Mouse (Mus musculus): ENCODE results near the gene Ephb4. TPM values are rescaled to one million over a fixed set of nuclear protein-coding genes. Genes with fewer than 3 reads are reported as not detected.

Ephb4 gene
- 109 TPM for polyA plus RNA-seq (2021)

DNA sequence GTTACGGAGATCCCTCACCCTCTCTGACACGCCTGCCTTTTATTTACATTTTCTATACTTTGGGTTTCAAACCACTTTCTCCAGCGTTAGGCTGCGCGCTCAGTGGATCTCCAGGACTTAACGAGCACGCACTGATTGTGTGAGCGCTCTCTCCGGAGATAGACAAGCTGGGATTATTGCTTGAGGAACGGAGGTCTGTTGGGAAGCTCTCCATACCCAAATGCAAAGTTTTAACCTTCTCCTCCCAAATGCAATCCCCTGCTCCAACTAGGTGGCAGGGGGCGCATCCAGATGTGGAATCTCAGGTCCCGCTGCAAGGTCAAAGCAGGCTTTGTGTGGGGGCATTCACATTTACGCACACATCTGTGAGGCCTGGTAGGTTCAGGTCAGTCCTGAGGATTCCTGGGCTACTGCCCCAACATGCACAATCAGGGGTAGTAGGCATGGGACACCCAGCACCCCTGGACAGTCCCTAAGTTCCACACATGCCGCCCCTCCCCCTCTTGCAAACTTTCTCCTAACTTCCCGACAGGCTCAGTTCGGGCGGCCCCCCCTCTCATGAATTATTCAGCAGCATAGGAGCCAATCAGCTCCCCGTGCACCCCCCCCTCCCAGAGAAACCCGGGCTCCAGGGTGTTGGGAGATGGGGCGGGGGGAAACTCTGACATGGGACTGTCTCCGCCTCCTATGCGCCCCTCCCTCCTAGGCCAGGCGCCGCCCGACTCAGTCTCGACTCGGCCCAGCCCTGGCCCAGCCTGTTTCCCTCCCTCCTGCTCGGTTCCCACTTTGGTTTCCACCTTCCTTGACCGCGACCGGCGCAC, at the start of gene Ephb4:
TSS of gene Ephb4 (plus strand) at position 726 of the 821 bp plus-strand sequence.
- CTCF ChIA-PET: interaction anchor here (0.6 to 1.2 kb wide), 2 partner anchors 10 to 16 kb away, joined by 3 read pairs; partner anchors contain the start of gene Slc12a9
- no peak for TF ChIP-seq CTCF (IDR thresholded peaks at IDR 0.05)

GRCm38 (mm10) chr5:137301253-137301652, 48.7 kb upstream of the Ephb4 start:
- in situ Hi-C loops (cut with MboI; ENCODE audit: low pct_unique_long_range_greater_than_20kb): no loop called here
- ChIA-PET POLR2A (no interaction called here), CTCF (no interaction called here)
- ATAC-seq (no peak), DNase-seq (ENCODE audit: low read depth, low spot score) (no peak)
- TF ChIP-seq CTCF (IDR thresholded peaks at IDR 0.05): no peak
- no peaks in the 10 kb centered on the region for H3K27me3 ChIP-seq

More for the DNA sequence above, at the start of gene Ephb4:
- DNase-seq (ENCODE audit: low read depth, low spot score): peak; percentile 73
- in situ Hi-C loops (cut with MboI; ENCODE audit: low pct_unique_long_range_greater_than_20kb): no loop called here
- POLR2A ChIA-PET: interaction anchor here (1.7 to 1.8 kb wide), 2 partner anchors 15 to 25 kb away, joined by 4 to 5 read pairs; partner anchors contain the start of gene Slc12a9
- ATAC-seq: peak; percentile 89
- H3K27me3 ChIP-seq: no peaks in the 10 kb centered on the region

- DNase-seq (ENCODE audit: low read depth, low spot score): no peak
- in situ Hi-C loops (cut with MboI; ENCODE audit: low pct_unique_long_range_greater_than_20kb): no loop called here
- CTCF ChIA-PET: interaction anchor here (0.7 kb wide), 1 partner anchor 223 kb away, joined by 4 read pairs; no protein-coding TSS in a partner anchor
- no peak for TF ChIP-seq CTCF (IDR thresholded peaks at IDR 0.05)
- POLR2A ChIA-PET: interaction anchor here (1.7 to 5.3 kb wide), 2 partner anchors 9 to 10 kb away, joined by 5 to 34 read pairs; partner anchors contain the start of genes Trip6 and Ufsp1
- ATAC-seq: no peak
- no peaks in the 10 kb centered on the region for H3K27me3 ChIP-seq
These were observed 46.3 kb upstream of the Ephb4 start for GRCm38 (mm10) chr5:137303609-137304008.

- ATAC-seq: no peak
- ChIA-PET CTCF (interaction anchor here (1.9 kb wide), 1 partner anchor 9 kb away, joined by 7 read pairs; no protein-coding TSS in a partner anchor), POLR2A (interaction anchor here (1.7 to 5.3 kb wide), 3 partner anchors 10 to 29 kb away, joined by 5 to 34 read pairs (median 6); partner anchors contain the start of genes Slc12a9, Trip6 and Ufsp1)
- in situ Hi-C loops (cut with MboI; ENCODE audit: low pct_unique_long_range_greater_than_20kb): no loop called here
- no peak for DNase-seq (ENCODE audit: low read depth, low spot score)
- no peaks in the 10 kb centered on the region for H3K27me3 ChIP-seq
- no peak for TF ChIP-seq CTCF (IDR thresholded peaks at IDR 0.05)
These were observed 45.7 kb upstream of the Ephb4 start for GRCm38 (mm10) chr5:137304165-137304564.

DNA sequence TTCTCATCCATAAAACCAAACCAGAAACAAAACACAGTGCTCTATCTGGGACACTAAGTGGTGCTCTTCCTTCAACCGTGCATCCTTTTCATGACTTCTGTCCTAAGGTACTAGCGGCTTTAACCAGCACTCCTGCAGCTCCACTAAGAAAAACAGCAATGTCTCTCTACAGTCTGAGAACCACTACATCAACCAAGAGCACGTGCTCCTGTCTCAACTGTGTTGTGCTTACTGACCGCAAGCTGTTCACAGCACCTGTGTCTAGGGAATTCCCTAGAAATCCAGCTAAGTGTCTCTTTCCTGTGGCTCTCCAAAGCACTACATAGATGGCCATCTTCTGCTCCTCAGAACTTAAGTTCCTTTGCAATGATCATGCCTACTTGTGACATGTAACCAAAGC, 45.1 kb upstream of the Ephb4 start:
- no peaks in the 10 kb centered on the region for H3K27me3 ChIP-seq
- no peak for TF ChIP-seq CTCF (IDR thresholded peaks at IDR 0.05)
- ATAC-seq (no peak), DNase-seq (ENCODE audit: low read depth, low spot score) (no peak)
- POLR2A ChIA-PET: interaction anchor here (1.7 to 5.3 kb wide), 3 partner anchors 9 to 28 kb away, joined by 5 to 34 read pairs (median 6); partner anchors contain the start of genes Slc12a9, Trip6 and Ufsp1
- CTCF ChIA-PET: interaction anchor here (1.9 kb wide), 1 partner anchor 9 kb away, joined by 7 read pairs; no protein-coding TSS in a partner anchor
- in situ Hi-C loops (cut with MboI; ENCODE audit: low pct_unique_long_range_greater_than_20kb): no loop called here

- DNase-seq (ENCODE audit: low read depth, low spot score) (no peak), ATAC-seq (no peak)
- no peak for TF ChIP-seq CTCF (IDR thresholded peaks at IDR 0.05)
- in situ Hi-C loops (cut with MboI; ENCODE audit: low pct_unique_long_range_greater_than_20kb): no loop called here
- ChIA-PET CTCF (interaction anchor here (1.9 kb wide), 1 partner anchor 10 kb away, joined by 7 read pairs; no protein-coding TSS in a partner anchor), POLR2A (interaction anchor here (0.8 to 5.3 kb wide), 4 partner anchors 8 to 198 kb away, joined by 3 to 34 read pairs (median 5); partner anchors contain the start of genes Slc12a9 and Ufsp1)
- no peaks in the 10 kb centered on the region for H3K27me3 ChIP-seq
These were observed 44.1 kb upstream of the Ephb4 start for GRCm38 (mm10) chr5:137305822-137306221.

DNA sequence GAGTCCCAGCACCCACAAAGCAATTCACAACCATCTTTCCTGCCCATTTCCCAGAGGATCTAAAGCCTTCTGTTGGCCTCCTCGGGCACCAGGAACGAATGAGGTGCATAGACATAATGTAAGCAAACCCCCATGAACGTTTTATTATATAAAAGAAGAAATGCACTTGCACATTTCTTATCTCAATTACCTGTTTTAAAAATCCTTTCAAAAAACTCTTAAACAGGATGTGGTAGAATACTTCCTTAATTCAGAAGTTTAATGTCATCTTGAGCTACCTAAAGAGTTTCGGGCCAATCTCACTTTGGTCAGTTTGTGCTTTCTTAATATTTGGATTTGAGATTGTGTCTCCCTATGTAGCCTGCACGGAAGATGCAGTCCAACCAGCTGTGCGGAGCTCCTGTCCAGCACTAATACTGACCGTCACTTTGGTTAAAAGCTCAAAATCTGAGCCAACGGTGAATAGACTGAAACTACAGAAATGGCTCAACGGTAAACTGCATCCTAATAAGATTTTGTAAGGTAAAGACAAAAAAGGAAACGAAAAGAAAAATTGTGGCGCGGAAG, 43.4 kb upstream of the Ephb4 start:
- no peak for DNase-seq (ENCODE audit: low read depth, low spot score)

DNA sequence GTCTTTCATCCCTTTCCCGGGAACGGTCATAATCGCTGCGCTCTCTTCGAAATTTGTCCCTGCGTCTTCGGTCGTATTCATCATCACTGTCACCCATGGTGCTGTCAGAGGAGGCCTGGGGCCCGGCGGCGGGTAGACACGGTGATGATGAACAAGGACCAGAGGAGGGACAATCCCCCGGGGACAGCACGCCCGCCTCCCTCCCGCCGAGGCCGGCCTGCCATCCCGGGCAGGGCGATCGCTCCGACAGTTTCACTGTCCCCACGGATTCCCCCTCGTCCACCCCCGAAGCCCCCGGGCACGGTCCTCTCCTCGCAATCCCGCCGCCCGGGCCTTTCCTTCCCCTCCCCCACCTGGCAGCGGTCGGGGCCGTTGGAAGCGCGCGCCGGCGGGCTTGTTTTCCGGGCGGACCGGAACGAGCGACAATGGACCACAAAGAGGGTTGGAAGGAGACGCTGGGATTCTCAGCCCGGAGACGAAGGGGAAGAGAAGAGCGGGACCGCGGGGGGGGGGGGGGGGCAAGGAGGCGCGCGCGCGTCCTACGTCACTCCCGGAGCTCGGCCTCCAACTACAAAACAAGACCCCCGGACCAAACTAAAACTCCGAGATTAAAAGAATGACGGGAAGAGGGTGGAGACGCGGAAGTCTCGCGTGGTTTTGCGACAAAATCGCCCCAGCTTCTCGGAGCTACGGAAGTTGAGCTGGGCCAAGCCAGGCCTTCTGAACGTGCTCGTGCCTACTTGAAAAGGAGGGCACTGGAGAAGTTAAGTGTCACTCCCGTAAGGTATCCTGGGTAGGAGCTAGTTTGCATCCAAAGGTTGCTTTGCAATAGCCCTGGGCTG, 42.6 kb upstream of the Ephb4 start, which contains the start of gene Srrt:
TSS of gene Srrt (minus strand) at position 604 of the 842 bp plus-strand sequence.
- ATAC-seq (peak; percentile 41), DNase-seq (ENCODE audit: low read depth, low spot score) (peak; percentile 86)
- ChIA-PET POLR2A (interaction anchor here (1.0 to 5.3 kb wide), 3 partner anchors 13 to 196 kb away, joined by 3 to 34 read pairs (median 3); partner anchors contain the start of gene Ufsp1), CTCF (interaction anchor here (0.9 to 1.4 kb wide), 2 partner anchors 26 to 195 kb away, joined by 3 to 4 read pairs; partner anchors contain the start of genes Pop7 and Slc12a9)
- no peaks in the 10 kb centered on the region for H3K27me3 ChIP-seq
- in situ Hi-C loops (cut with MboI; ENCODE audit: low pct_unique_long_range_greater_than_20kb): no loop called here
- no peak for TF ChIP-seq CTCF (IDR thresholded peaks at IDR 0.05)

More for the DNA sequence above, 43.4 kb upstream of the Ephb4 start:
- POLR2A ChIA-PET: interaction anchor here (0.8 to 5.3 kb wide), 4 partner anchors 9 to 197 kb away, joined by 3 to 34 read pairs (median 4); partner anchors contain the start of gene Ufsp1
- TF ChIP-seq CTCF (IDR thresholded peaks at IDR 0.05): no peak
- no peak for ATAC-seq
- CTCF ChIA-PET: no interaction called here
- no peaks in the 10 kb centered on the region for H3K27me3 ChIP-seq
- in situ Hi-C loops (cut with MboI; ENCODE audit: low pct_unique_long_range_greater_than_20kb): no loop called here

- no peaks in the 10 kb centered on the region for H3K27me3 ChIP-seq
- POLR2A ChIA-PET: no interaction called here
- ATAC-seq (no peak), DNase-seq (ENCODE audit: low read depth, low spot score) (no peak)
- CTCF ChIA-PET: interaction anchor here (1.4 kb wide), 1 partner anchor 25 kb away, joined by 3 read pairs; the partner anchor contains the start of gene Slc12a9
- TF ChIP-seq CTCF (IDR thresholded peaks at IDR 0.05): no peak
- in situ Hi-C loops (cut with MboI; ENCODE audit: low pct_unique_long_range_greater_than_20kb): no loop called here
These were observed 41.6 kb upstream of the Ephb4 start for GRCm38 (mm10) chr5:137308356-137308755.
